Mouse (Mus musculus): ENCODE measurements at regions not wholly inside any gene's neighbourhood (a gene's known extent, or its start where the extent isn't known, plus 50 kb on each side); places are given as distances from the start of the nearest gene placed in this dataset.

GRCm38 (mm10) chr10:23530715-23531114 lies 180.1 kb upstream of the Eya4 start:
- 66% methylated on average over 3 of the region's 3 CpGs for WGBS
- no peak for TF ChIP-seq CTCF (IDR thresholded peaks at IDR 0.05; ENCODE audit: insufficient read depth, low read length)
- TF ChIP-seq POLR2A (IDR thresholded peaks at IDR 0.05; ENCODE audit: borderline replicate concordance, extremely low read depth, low read depth, low read length): no peak
- DNase-seq: no peak
- no peak overlapping the region for H3K4me3 ChIP-seq (replicated peaks; ENCODE audit: extremely low read depth, low read depth, low read length)
- no peaks in the 10 kb centered on the region for H3K4me1 ChIP-seq (ENCODE audit: control insufficient read depth, insufficient read depth, low read length)

GRCm38 (mm10) chr10:23526796-23527195 lies 176.2 kb upstream of the Eya4 start:
- Histone ChIP-seq H3K4me1 (ENCODE audit: control insufficient read depth, insufficient read depth, low read length) (no peaks in the 10 kb centered on the region), H3K4me3 (replicated peaks; ENCODE audit: extremely low read depth, low read depth, low read length) (no peak overlapping the region)
- no peak for DNase-seq
- TF ChIP-seq CTCF (IDR thresholded peaks at IDR 0.05; ENCODE audit: insufficient read depth, low read length) (no peak), POLR2A (IDR thresholded peaks at IDR 0.05; ENCODE audit: borderline replicate concordance, extremely low read depth, low read depth, low read length) (no peak)

GRCm38 (mm10) chr10:23522664-23523063 lies 172.1 kb upstream of the Eya4 start:
- no peak for DNase-seq
- WGBS: 48% methylated on average over 1 of the region's 1 CpGs
- TF ChIP-seq CTCF (IDR thresholded peaks at IDR 0.05; ENCODE audit: insufficient read depth, low read length) (no peak), POLR2A (IDR thresholded peaks at IDR 0.05; ENCODE audit: borderline replicate concordance, extremely low read depth, low read depth, low read length) (no peak)
- Histone ChIP-seq H3K4me3 (replicated peaks; ENCODE audit: extremely low read depth, low read depth, low read length) (no peak overlapping the region), H3K4me1 (ENCODE audit: control insufficient read depth, insufficient read depth, low read length) (no peaks in the 10 kb centered on the region)

GRCm38 (mm10) chr10:23493647-23494046 lies 143.1 kb upstream of the Eya4 start:
- no peak for DNase-seq
- no peak for TF ChIP-seq CTCF (IDR thresholded peaks at IDR 0.05; ENCODE audit: insufficient read depth, low read length)
- no peak for TF ChIP-seq POLR2A (IDR thresholded peaks at IDR 0.05; ENCODE audit: borderline replicate concordance, extremely low read depth, low read depth, low read length)
- no peaks in the 10 kb centered on the region for H3K4me1 ChIP-seq (ENCODE audit: control insufficient read depth, insufficient read depth, low read length)
- WGBS: 69% methylated on average over 7 of the region's 7 CpGs
- no peak overlapping the region for H3K4me3 ChIP-seq (replicated peaks; ENCODE audit: extremely low read depth, low read depth, low read length)

GRCm38 (mm10) chr10:23492971-23493370 lies 142.4 kb upstream of the Eya4 start:
- DNase-seq: no peak
- H3K4me3 ChIP-seq (replicated peaks; ENCODE audit: extremely low read depth, low read depth, low read length): no peak overlapping the region
- TF ChIP-seq POLR2A (IDR thresholded peaks at IDR 0.05; ENCODE audit: borderline replicate concordance, extremely low read depth, low read depth, low read length) (no peak), CTCF (IDR thresholded peaks at IDR 0.05; ENCODE audit: insufficient read depth, low read length) (no peak)
- 50% methylated on average over 5 of the region's 5 CpGs for WGBS
- H3K4me1 ChIP-seq (ENCODE audit: control insufficient read depth, insufficient read depth, low read length): no peaks in the 10 kb centered on the region

- no peaks in the 10 kb centered on the region for H3K4me1 ChIP-seq (ENCODE audit: control insufficient read depth, insufficient read depth, low read length)
- DNase-seq: no peak
- H3K4me3 ChIP-seq (replicated peaks; ENCODE audit: extremely low read depth, low read depth, low read length): no peak overlapping the region
- no peak for TF ChIP-seq POLR2A (IDR thresholded peaks at IDR 0.05; ENCODE audit: borderline replicate concordance, extremely low read depth, low read depth, low read length)
- TF ChIP-seq CTCF (IDR thresholded peaks at IDR 0.05; ENCODE audit: insufficient read depth, low read length): no peak
- 64% methylated on average over 3 of the region's 3 CpGs for WGBS
Measured at GRCm38 (mm10) chr10:23488996-23489395, 138.4 kb upstream of the Eya4 start.

- H3K4me1 ChIP-seq (ENCODE audit: control insufficient read depth, insufficient read depth, low read length): no peaks in the 10 kb centered on the region
- no peak overlapping the region for H3K4me3 ChIP-seq (replicated peaks; ENCODE audit: extremely low read depth, low read depth, low read length)
- TF ChIP-seq POLR2A (IDR thresholded peaks at IDR 0.05; ENCODE audit: borderline replicate concordance, extremely low read depth, low read depth, low read length) (no peak), CTCF (IDR thresholded peaks at IDR 0.05; ENCODE audit: insufficient read depth, low read length) (no peak)
- DNase-seq: no peak
Measured at GRCm38 (mm10) chr10:23480474-23480873, 129.9 kb upstream of the Eya4 start.

- DNase-seq: no peak
- 83% methylated on average over 2 of the region's 2 CpGs for WGBS
- TF ChIP-seq CTCF (IDR thresholded peaks at IDR 0.05; ENCODE audit: insufficient read depth, low read length) (no peak), POLR2A (IDR thresholded peaks at IDR 0.05; ENCODE audit: borderline replicate concordance, extremely low read depth, low read depth, low read length) (no peak)
- no peaks in the 10 kb centered on the region for H3K4me1 ChIP-seq (ENCODE audit: control insufficient read depth, insufficient read depth, low read length)
- no peak overlapping the region for H3K4me3 ChIP-seq (replicated peaks; ENCODE audit: extremely low read depth, low read depth, low read length)
Measured at GRCm38 (mm10) chr10:23478902-23479301, 128.3 kb upstream of the Eya4 start.

- no peak for DNase-seq
- TF ChIP-seq CTCF (IDR thresholded peaks at IDR 0.05; ENCODE audit: insufficient read depth, low read length): no peak
- TF ChIP-seq POLR2A (IDR thresholded peaks at IDR 0.05; ENCODE audit: borderline replicate concordance, extremely low read depth, low read depth, low read length): no peak
- 77% methylated on average over 4 of the region's 4 CpGs for WGBS
- Histone ChIP-seq H3K4me3 (replicated peaks; ENCODE audit: extremely low read depth, low read depth, low read length) (no peak overlapping the region), H3K4me1 (ENCODE audit: control insufficient read depth, insufficient read depth, low read length) (no peaks in the 10 kb centered on the region)
Measured at GRCm38 (mm10) chr10:23477104-23477503, 126.5 kb upstream of the Eya4 start.

GRCm38 (mm10) chr10:23450997-23451396 lies 100.4 kb upstream of the Eya4 start:
- H3K4me3 ChIP-seq (replicated peaks; ENCODE audit: extremely low read depth, low read depth, low read length): no peak overlapping the region
- no peaks in the 10 kb centered on the region for H3K4me1 ChIP-seq (ENCODE audit: control insufficient read depth, insufficient read depth, low read length)
- WGBS: 81% methylated on average over 3 of the region's 3 CpGs
- no peak for TF ChIP-seq POLR2A (IDR thresholded peaks at IDR 0.05; ENCODE audit: borderline replicate concordance, extremely low read depth, low read depth, low read length)
- no peak for DNase-seq

- 76% methylated on average over 3 of the region's 3 CpGs for WGBS
- no peaks in the 10 kb centered on the region for H3K4me1 ChIP-seq (ENCODE audit: control insufficient read depth, insufficient read depth, low read length)
- H3K4me3 ChIP-seq (replicated peaks; ENCODE audit: extremely low read depth, low read depth, low read length): no peak overlapping the region
- no peak for DNase-seq
- no peak for TF ChIP-seq POLR2A (IDR thresholded peaks at IDR 0.05; ENCODE audit: borderline replicate concordance, extremely low read depth, low read depth, low read length)
- no peak for TF ChIP-seq CTCF (IDR thresholded peaks at IDR 0.05; ENCODE audit: insufficient read depth, low read length)
Measured at GRCm38 (mm10) chr10:23450647-23450979, 100.0 kb upstream of the Eya4 start.
